Mouse (Mus musculus) activated CD4-positive, CD25-positive, alpha-beta regulatory T cell (primary cell): ENCODE measurements around the gene Zc2hc1c. TPM values are rescaled to one million over a fixed set of nuclear protein-coding genes. Genes with fewer than 3 reads are reported as not detected.

Source experiments
- polyA plus RNA-seq, 2 experiments: library from polyadenylated mRNA; unstranded; fragments of 100-300 nt; shearing (Covaris generic); gene quantifications; one replicate each; pipeline ENCODE4 v1.2.1; 2017

The Zc2hc1c gene
- not detected for polyA plus RNA-seq

DNA sequence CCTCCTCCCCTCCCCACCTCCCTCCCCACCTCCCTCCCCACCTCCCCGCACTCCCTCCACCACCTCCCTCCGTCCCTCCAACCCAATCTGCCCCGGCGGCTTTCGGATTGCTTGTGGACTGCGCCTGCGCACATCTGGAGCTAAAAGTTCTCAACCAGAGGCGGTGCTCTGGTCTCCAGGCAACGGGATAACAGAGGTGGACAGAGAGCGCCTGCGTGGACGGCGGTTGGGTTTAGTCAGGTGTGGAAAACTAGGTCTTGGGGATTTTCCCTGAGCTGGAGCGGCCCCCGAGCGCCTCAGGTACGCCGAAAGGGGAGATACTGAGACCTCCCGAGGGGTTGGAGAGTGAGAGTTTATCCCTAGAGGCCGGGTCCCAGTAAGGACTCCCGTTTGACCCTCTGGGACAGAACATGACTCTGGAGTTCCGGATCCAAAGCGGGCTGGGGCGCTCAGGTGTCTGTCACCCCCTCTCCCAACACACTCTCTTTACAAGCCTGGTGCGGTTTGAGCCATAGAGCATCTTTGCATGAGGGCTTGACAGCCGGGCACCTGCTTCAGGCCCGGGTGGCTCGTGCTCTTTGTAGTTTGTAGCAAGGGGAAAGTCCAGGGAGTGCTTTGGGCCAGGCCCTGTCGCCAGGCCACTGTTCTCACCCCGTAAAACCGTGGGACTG lies at the start of gene Zc2hc1c:
Gene Zc2hc1c, plus strand, starts transcription at position 106 of the 671 bp plus-strand sequence.

DNA sequence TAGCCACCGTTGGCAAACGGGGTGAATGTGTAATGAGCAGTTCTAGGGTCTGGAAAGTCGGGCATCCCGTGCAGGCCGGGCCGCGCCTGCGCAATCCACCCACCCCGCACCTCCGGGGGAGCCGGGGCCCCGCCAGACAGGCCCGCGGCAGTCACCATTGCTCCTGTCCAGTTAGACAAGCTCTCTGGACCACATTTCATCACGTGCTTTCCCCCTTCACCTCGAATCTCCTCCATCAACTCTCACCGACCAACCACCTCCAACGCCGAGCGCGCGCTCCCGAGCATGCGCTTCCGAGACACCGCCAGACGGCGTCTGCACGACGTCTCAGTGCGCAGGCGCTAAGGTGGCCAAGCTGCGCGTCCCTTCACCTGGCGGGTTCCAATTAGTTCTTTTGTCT lies 18.1 kb upstream of the Zc2hc1c start, which contains the start of gene Mlh3:
Gene Mlh3, minus strand, starts transcription at position 281 of the 400 bp plus-strand sequence.

DNA sequence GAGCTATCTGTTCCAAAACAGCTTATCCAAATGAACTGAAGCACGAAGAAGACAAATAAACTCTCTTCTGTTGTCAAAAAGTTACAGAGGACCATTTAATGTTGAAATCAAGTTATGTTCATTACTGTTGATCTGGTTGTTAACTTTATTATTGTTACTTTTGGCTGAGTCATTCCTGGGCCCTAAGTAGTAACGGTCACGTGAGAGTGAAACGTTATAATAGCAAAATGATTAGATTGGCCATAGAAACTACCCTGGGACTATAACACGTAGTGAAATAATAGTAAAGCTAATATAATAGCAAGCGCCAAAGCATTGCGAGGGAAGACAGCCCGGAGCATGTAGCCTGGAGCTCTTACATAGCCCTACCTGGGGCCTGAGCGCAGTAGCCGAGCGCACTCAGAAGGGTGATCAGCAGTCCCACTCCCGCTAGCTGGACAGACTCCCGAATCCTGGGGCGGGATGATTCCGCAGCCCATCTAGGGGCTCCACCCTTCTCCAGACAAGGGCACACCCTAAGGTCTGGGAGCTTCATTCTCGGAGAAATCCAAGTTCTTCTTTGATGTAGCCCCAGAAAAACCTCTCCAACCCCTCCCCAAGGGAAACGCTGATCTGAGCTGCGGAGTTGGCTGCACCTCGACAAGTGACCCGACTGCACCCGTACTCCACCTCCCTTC lies 444 bp upstream of the Zc2hc1c start, which contains the start of gene Acyp1:
Gene Acyp1, minus strand, starts transcription at position 630 of the 677 bp plus-strand sequence.

DNA sequence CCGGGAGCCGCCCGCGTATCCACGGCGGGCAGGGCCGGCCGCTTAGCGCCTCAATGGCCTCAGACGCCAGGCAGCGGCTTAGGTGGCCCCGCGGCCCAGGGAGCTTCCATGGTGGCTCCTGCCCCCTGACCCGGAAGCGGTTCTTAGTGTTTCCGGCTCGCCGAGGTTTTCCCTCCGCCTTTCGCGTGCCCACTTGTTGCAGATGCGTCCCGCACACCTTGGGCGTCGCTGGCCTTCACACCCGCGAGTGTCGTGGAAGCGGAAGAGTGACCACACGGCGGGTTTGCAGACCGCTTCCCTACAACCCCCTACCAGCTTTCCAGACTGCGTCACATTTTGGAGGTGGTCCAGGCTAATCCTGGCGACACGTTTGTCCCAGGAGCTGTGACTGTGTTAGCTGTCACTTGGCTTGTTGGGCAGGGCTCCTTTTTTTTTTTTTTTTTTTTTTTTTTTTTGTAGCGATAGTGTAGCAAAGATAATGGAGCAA lies 50.9 kb downstream of the Zc2hc1c start, which contains the start of gene Nek9:
Gene Nek9, minus strand, starts transcription at position 120 of the 487 bp plus-strand sequence.

Other genes starting within 250 kb of the Zc2hc1c start
- gene Prox2, start 177.8 kb upstream of the Zc2hc1c start, polyA plus RNA-seq: 1 to 10 TPM; 5.0 to 5.3 TPM
- 10 to 100 TPM; 86.4 to 95.1 TPM for gene Dlst, start 177.8 kb upstream of the Zc2hc1c start, polyA plus RNA-seq
- 1 to 10 TPM; 1.1 to 1.7 TPM for gene Rps6kl1, start 137.3 kb upstream of the Zc2hc1c start, polyA plus RNA-seq
- gene Pgf, start 110.8 kb upstream of the Zc2hc1c start, polyA plus RNA-seq: 1 to 10 TPM in 1 of 2 experiments, under 1 TPM in 1; 0.24 to 1.0 TPM
- gene Eif2b2, start 69.1 kb upstream of the Zc2hc1c start, polyA plus RNA-seq: 100 to 1,000 TPM; 104 to 118 TPM
- 10 to 100 TPM in 1 of 2 experiments, 1 to 10 TPM in 1; 8.5 to 12.7 TPM for gene Mlh3, start 18.0 kb upstream of the Zc2hc1c start, polyA plus RNA-seq
- gene Acyp1, start 153 bp upstream of the Zc2hc1c start, polyA plus RNA-seq: 10 to 100 TPM; 38.3 to 57.0 TPM
- gene Nek9, start 50.8 kb downstream of the Zc2hc1c start, polyA plus RNA-seq: 10 to 100 TPM; 17.2 to 22.1 TPM
- gene Tmed10, start 86.3 kb downstream of the Zc2hc1c start, polyA plus RNA-seq: 100 to 1,000 TPM; 174 to 177 TPM
- gene Fos, start 185.3 kb downstream of the Zc2hc1c start, polyA plus RNA-seq: 10 to 100 TPM; 14.3 to 19.3 TPM